Mouse (Mus musculus) hindbrain, embryonic 16.5 days (tissue): Measurements from ENCODE around the gene Mthfs. TPM values are rescaled to one million over a fixed set of nuclear protein-coding genes. Genes with fewer than 3 reads are reported as not detected.

ENCODE experiments used
- ATAC-seq: fragments of 200-750 bp; cut with Nextera tagmentation; 2 replicates; pipeline ENCODE4 v1.8.0; 2017; ENCODE audit warnings: moderate TSS enrichment, moderate library complexity
- H3K27ac ChIP-seq: fragments of 300-500 bp; sonication (generic); 2 replicates; pipeline ENCODE4 v1.5.1; 2014; ENCODE audit warnings: low read depth, mild to moderate bottlenecking, control low read depth, low read length, moderate library complexity
- H3K27me3 ChIP-seq: fragments of 300-500 bp; sonication (generic); replicated peaks from 2 replicates; pipeline ENCODE4 v1.6.1; 2014; ENCODE audit warnings: low read length; ENCODE audit not compliant: control insufficient read depth, insufficient read depth
- H3K36me3 ChIP-seq: fragments of 300-500 bp; sonication (generic); 2 replicates; pipeline ENCODE4 v1.6.1; 2014; ENCODE audit warnings: mild to moderate bottlenecking, low read length, moderate library complexity, mixed read lengths; ENCODE audit not compliant: control insufficient read depth, insufficient read depth
- H3K4me1 ChIP-seq: fragments of 300-500 bp; sonication (generic); 2 replicates; pipeline ENCODE4 v1.6.1; 2014; ENCODE audit warnings: low read depth, low read length; ENCODE audit not compliant: control insufficient read depth, insufficient read depth
- H3K4me2 ChIP-seq: fragments of 300-500 bp; sonication (generic); 2 replicates; pipeline ENCODE4 v1.6.1; 2014; ENCODE audit warnings: mild to moderate bottlenecking, low read length, control low read depth, moderate library complexity
- H3K4me3 ChIP-seq: fragments of 300-500 bp; sonication (generic); 2 replicates; pipeline ENCODE4 v1.5.1; 2014; ENCODE audit warnings: mild to moderate bottlenecking, low read length, control low read depth, moderate library complexity
- H3K9ac ChIP-seq: fragments of 300-500 bp; sonication (generic); 2 replicates; pipeline ENCODE4 v1.6.1; 2014; ENCODE audit warnings: low read depth, mild to moderate bottlenecking, control low read depth, low read length, moderate library complexity
- H3K9me3 ChIP-seq: fragments of 300-500 bp; sonication (generic); 2 replicates; pipeline ENCODE4 v1.6.1; 2014; ENCODE audit warnings: mild to moderate bottlenecking, low read length, moderate library complexity; ENCODE audit not compliant: control insufficient read depth
- WGBS: fragments of 180-500 bp; shearing (Covaris S2); extraction: QIAGEN DNeasy Blood & Tissue Kit; methylation state at CpG from one replicate; pipeline ENCODE4 v1.1.7; 2014; 5-methylcytosine and 5-hydroxymethylcytosine counted together
- polyA plus RNA-seq: library from polyadenylated mRNA; unstranded; fragments of >200 nt; fragmentation: Nextera tagmentation; extraction: Ambion mirVana; gene quantifications from 2 replicates; pipeline ENCODE4 v1.2.1, GENCODE M21; 2015

Gene Mthfs
- polyA plus RNA-seq, 1 experiment from 2014 or later = 17.3 TPM

- no peak overlapping the region for H3K27ac ChIP-seq
- H3K4me3 ChIP-seq = no peak overlapping the region
- 62% methylated on average over 5 of the region's 5 CpGs for WGBS
- H3K4me1 ChIP-seq = no peaks in the 10 kb centered on the region
- ATAC-seq = no peak
- H3K36me3 ChIP-seq = no peaks in the 10 kb centered on the region
- no peak overlapping the region for H3K9ac ChIP-seq
- H3K9me3 ChIP-seq = no peaks in the 10 kb centered on the region
- no peaks in the 10 kb centered on the region for H3K27me3 ChIP-seq
- H3K4me2 ChIP-seq = no peak overlapping the region
Measured at GRCm38 (mm10) chr9:89267572-89267971, 57.1 kb downstream of the Mthfs start.

GRCm38 (mm10) chr9:89270376-89270775 is 59.9 kb downstream of the Mthfs start:
- Histone ChIP-seq H3K4me1 (no peaks in the 10 kb centered on the region), H3K9ac (no peak overlapping the region), H3K4me2 (no peak overlapping the region), H3K27ac (no peak overlapping the region), H3K27me3 (no peaks in the 10 kb centered on the region), H3K9me3 (no peaks in the 10 kb centered on the region), H3K36me3 (no peaks in the 10 kb centered on the region), H3K4me3 (no peak overlapping the region)
- no peak for ATAC-seq
- 67% methylated on average over 2 of the region's 2 CpGs for WGBS

- H3K4me2 ChIP-seq = no peak overlapping the region
- peak; percentile 60 for ATAC-seq
- H3K9me3 ChIP-seq = no peaks in the 10 kb centered on the region
- H3K27me3 ChIP-seq = no peaks in the 10 kb centered on the region
- H3K27ac ChIP-seq = no peak overlapping the region
- 66% methylated on average over 7 of the region's 7 CpGs for WGBS
- H3K4me1 ChIP-seq = no peaks in the 10 kb centered on the region
- H3K4me3 ChIP-seq = no peak overlapping the region
- H3K36me3 ChIP-seq = no peaks in the 10 kb centered on the region
- H3K9ac ChIP-seq = no peak overlapping the region
Measured at GRCm38 (mm10) chr9:89273766-89274165, 63.3 kb downstream of the Mthfs start.

GRCm38 (mm10) chr9:89278207-89278606 is 67.7 kb downstream of the Mthfs start:
- ATAC-seq = no peak
- Histone ChIP-seq H3K4me3 (no peak overlapping the region), H3K9me3 (no peaks in the 10 kb centered on the region), H3K36me3 (no peaks in the 10 kb centered on the region), H3K27me3 (no peaks in the 10 kb centered on the region), H3K4me2 (no peak overlapping the region), H3K9ac (no peak overlapping the region), H3K27ac (no peak overlapping the region), H3K4me1 (no peaks in the 10 kb centered on the region)
- WGBS = 83% methylated on average over 8 of the region's 8 CpGs

- Histone ChIP-seq H3K36me3 (no peaks in the 10 kb centered on the region), H3K27ac (no peak overlapping the region), H3K4me1 (no peaks in the 10 kb centered on the region), H3K27me3 (no peaks in the 10 kb centered on the region), H3K9me3 (no peaks in the 10 kb centered on the region), H3K9ac (no peak overlapping the region), H3K4me2 (no peak overlapping the region), H3K4me3 (no peak overlapping the region)
- no peak for ATAC-seq
- 90% methylated on average over 2 of the region's 2 CpGs for WGBS
Measured at GRCm38 (mm10) chr9:89282374-89283068, 72.0 kb downstream of the Mthfs start.

GRCm38 (mm10) chr9:89288037-89288436 is 77.6 kb downstream of the Mthfs start:
- H3K4me1 ChIP-seq = no peaks in the 10 kb centered on the region
- H3K27ac ChIP-seq = no peak overlapping the region
- H3K27me3 ChIP-seq = no peaks in the 10 kb centered on the region
- H3K4me2 ChIP-seq = no peak overlapping the region
- ATAC-seq = 0 out of 2 replicates have a peak, but pooled peaks have one; percentile 48
- no peak overlapping the region for H3K9ac ChIP-seq
- no peaks in the 10 kb centered on the region for H3K36me3 ChIP-seq
- WGBS = 67% methylated on average over 2 of the region's 2 CpGs
- no peaks in the 10 kb centered on the region for H3K9me3 ChIP-seq
- H3K4me3 ChIP-seq = no peak overlapping the region

- Histone ChIP-seq H3K27me3 (no peaks in the 10 kb centered on the region), H3K4me2 (no peak overlapping the region), H3K4me3 (no peak overlapping the region), H3K4me1 (no peaks in the 10 kb centered on the region), H3K9me3 (no peaks in the 10 kb centered on the region), H3K36me3 (no peaks in the 10 kb centered on the region), H3K27ac (no peak overlapping the region), H3K9ac (no peak overlapping the region)
- no peak for ATAC-seq
- WGBS = 93% methylated on average over 3 of the region's 3 CpGs
Measured at GRCm38 (mm10) chr9:89293364-89293763, 82.9 kb downstream of the Mthfs start.

GRCm38 (mm10) chr9:89294121-89294520 is 83.6 kb downstream of the Mthfs start:
- Histone ChIP-seq H3K4me2 (no peak overlapping the region), H3K27ac (no peak overlapping the region), H3K9ac (no peak overlapping the region), H3K9me3 (no peaks in the 10 kb centered on the region), H3K36me3 (no peaks in the 10 kb centered on the region), H3K27me3 (no peaks in the 10 kb centered on the region), H3K4me3 (no peak overlapping the region), H3K4me1 (no peaks in the 10 kb centered on the region)
- ATAC-seq = no peak
- WGBS = 50% methylated on average over 3 of the region's 3 CpGs

GRCm38 (mm10) chr9:89305637-89306036 is 95.2 kb downstream of the Mthfs start:
- Histone ChIP-seq H3K36me3 (no peaks in the 10 kb centered on the region), H3K4me2 (no peak overlapping the region), H3K4me3 (no peak overlapping the region), H3K27ac (no peak overlapping the region), H3K27me3 (no peaks in the 10 kb centered on the region), H3K4me1 (no peaks in the 10 kb centered on the region), H3K9ac (no peak overlapping the region), H3K9me3 (no peaks in the 10 kb centered on the region)
- 79% methylated on average over 2 of the region's 2 CpGs for WGBS
- no peak for ATAC-seq
